Mouse (Mus musculus) midbrain, postnatal 0 days (tissue): ENCODE data around the gene Mpp3. TPM values are rescaled to one million over a fixed set of nuclear protein-coding genes. Genes with fewer than 3 reads are reported as not detected.

Experiments used
- ATAC-seq: fragments of 200-750 bp; cut with Nextera tagmentation; 2 replicates; pipeline ENCODE4 v1.8.0; 2017; ENCODE audit warnings: moderate number of reproducible peaks, mild to moderate bottlenecking, moderate TSS enrichment, moderate library complexity; ENCODE audit not compliant: low FRiP score
- DNase-seq: peaks from one replicate; pipeline ENCODE4 v3.0.0-alpha.2; 2015; ENCODE audit warnings: low spot score
- H3K27ac ChIP-seq: fragments of 300-500 bp; sonication (generic); 2 replicates; pipeline ENCODE4 v1.5.1; 2014; ENCODE audit warnings: low read depth, mild to moderate bottlenecking, low read length, mixed read lengths
- H3K27me3 ChIP-seq: fragments of 300-500 bp; sonication (generic); 2 replicates; pipeline ENCODE4 v1.6.1; 2014; ENCODE audit warnings: low read length, control low read depth, mixed read lengths; ENCODE audit not compliant: insufficient read depth
- H3K36me3 ChIP-seq: fragments of 300-500 bp; sonication (generic); 2 replicates; pipeline ENCODE4 v1.6.1; 2014; ENCODE audit warnings: low read length, control low read depth, mixed read lengths; ENCODE audit not compliant: insufficient read depth
- H3K4me1 ChIP-seq: fragments of 300-500 bp; sonication (generic); 2 replicates; pipeline ENCODE4 v1.6.1; 2014; ENCODE audit warnings: mild to moderate bottlenecking, control low read depth, antibody characterized with exemption, low read length, mixed read lengths; ENCODE audit not compliant: insufficient read depth
- H3K4me2 ChIP-seq: fragments of 300-500 bp; sonication (generic); 2 replicates; pipeline ENCODE4 v1.6.1; 2014; ENCODE audit warnings: low read depth, mild to moderate bottlenecking, low read length, mixed read lengths; ENCODE audit not compliant: poor library complexity, severe bottlenecking
- H3K4me3 ChIP-seq: fragments of 300-500 bp; sonication (generic); 2 replicates; pipeline ENCODE4 v1.5.1; 2014; ENCODE audit warnings: low read depth, mild to moderate bottlenecking, low read length, moderate library complexity
- H3K9ac ChIP-seq: fragments of 300-500 bp; sonication (generic); replicated peaks from 2 replicates; pipeline ENCODE4 v1.6.1; 2014; ENCODE audit warnings: mild to moderate bottlenecking, low read length, moderate library complexity, mixed read lengths; ENCODE audit not compliant: poor library complexity, severe bottlenecking
- H3K9me3 ChIP-seq: fragments of 300-500 bp; sonication (generic); 2 replicates; pipeline ENCODE4 v1.6.1; 2016; ENCODE audit warnings: low read length, control low read depth
- CTCF ChIP-seq: IDR thresholded peaks from 2 replicates; pipeline ENCODE4 v1.5.1; 2016; ENCODE audit warnings: antibody characterized with exemption, mild to moderate bottlenecking
- WGBS: fragments of 180-500 bp; shearing (Covaris S2); extraction: QIAGEN DNeasy Blood & Tissue Kit; methylation state at CpG from one replicate; pipeline ENCODE4 v1.1.7; 2014; 5-methylcytosine and 5-hydroxymethylcytosine counted together
- polyA plus RNA-seq: library from polyadenylated mRNA; unstranded; fragments of >200 nt; fragmentation: Nextera tagmentation; extraction: Ambion mirVana; gene quantifications from 2 replicates; pipeline ENCODE4 v1.2.1, GENCODE M21; 2015
- total RNA-seq: library from RNA; depleted of rRNA; stranded (reverse); fragments of >200 nt; gene quantifications from 2 replicates; pipeline ENCODE4 v1.2.3, GENCODE M21; 2014

Gene Mpp3
- total and polyA plus RNA-seq, 2 experiments from 2014 or later = 53.9 to 71.9 TPM

DNA sequence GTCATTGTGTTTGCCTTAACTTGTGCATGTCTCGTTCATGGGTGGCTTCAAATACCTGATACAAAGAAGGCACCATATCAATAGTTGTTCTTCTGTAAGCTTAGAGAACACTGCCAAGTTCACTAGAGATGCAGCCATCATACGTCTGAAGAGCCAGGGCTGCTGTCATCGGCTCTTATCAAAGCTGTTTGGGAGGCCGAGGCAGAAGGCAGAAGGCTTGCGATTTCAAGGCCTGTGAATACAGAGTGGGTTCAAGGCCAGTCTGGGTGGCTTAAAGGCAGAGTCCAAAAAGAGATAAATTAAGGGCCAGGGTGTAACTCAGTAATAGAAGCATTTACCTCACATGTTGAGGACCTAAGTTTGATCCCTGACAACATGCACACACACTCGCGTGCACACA is 8.1 kb upstream of the Mpp3 start:
- no peak for DNase-seq
- no peaks in the 10 kb centered on the region for H3K27me3 ChIP-seq
- no peak overlapping the region for H3K4me2 ChIP-seq
- H3K36me3 ChIP-seq = no peaks in the 10 kb centered on the region
- TF ChIP-seq CTCF = no peak
- ATAC-seq = no peak
- no peaks in the 10 kb centered on the region for H3K4me1 ChIP-seq
- H3K27ac ChIP-seq = no peak overlapping the region
- no peaks in the 10 kb centered on the region for H3K9me3 ChIP-seq
- 78% methylated on average over 7 of the region's 7 CpGs for WGBS
- no peak overlapping the region for H3K9ac ChIP-seq
- no peak overlapping the region for H3K4me3 ChIP-seq

DNA sequence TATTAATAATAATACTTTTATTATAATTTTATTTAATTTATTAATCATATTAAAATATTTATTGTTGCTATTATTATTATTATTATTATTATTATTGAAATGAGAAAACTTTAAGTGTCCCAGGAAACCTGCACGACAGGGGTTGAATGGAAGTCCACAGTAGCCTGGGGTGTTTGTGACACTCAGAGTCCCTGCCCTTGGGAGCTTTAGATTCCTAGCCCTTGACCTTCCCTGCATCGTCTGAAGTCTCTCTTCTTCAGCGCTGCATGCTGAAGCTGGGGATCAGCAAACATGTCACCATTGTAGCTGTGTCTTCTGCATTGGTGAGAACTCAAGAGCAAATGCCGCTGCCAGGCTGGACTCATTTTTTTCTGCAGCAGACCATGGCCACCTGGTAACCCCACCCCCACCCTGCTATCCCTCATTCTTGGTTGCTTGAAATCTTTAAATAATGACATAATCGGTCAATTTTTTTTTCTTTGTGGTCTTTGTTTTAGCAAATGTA is 7.2 kb upstream of the Mpp3 start:
- Histone ChIP-seq H3K36me3 (no peaks in the 10 kb centered on the region), H3K9me3 (no peaks in the 10 kb centered on the region), H3K4me3 (no peak overlapping the region), H3K4me1 (no peaks in the 10 kb centered on the region), H3K4me2 (no peak overlapping the region), H3K27me3 (no peaks in the 10 kb centered on the region), H3K27ac (no peak overlapping the region), H3K9ac (no peak overlapping the region)
- TF ChIP-seq CTCF = no peak
- DNase-seq (no peak), ATAC-seq (no peak)
- 80% methylated on average over 5 of the region's 5 CpGs for WGBS

DNA sequence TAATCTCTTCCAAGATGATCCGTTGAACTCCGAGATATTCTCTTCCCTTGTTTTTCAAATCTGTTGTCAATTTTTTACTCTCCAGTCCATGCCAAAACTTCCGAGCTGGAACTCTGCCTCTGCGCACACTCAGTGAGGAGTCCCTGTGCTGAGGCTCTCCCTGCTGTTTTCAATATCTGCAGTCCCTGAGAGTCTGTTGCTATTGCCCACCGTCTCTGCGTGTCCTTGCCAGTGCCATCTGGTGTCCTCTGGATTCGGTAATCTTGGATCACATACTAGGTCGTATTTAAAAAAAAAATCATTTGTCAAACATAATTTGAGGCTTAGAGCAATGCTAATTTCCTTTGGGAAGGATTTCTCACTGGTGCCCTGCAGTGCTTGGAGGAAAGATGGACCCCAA is 6.6 kb upstream of the Mpp3 start:
- H3K27ac ChIP-seq = no peak overlapping the region
- peak; percentile 70 for DNase-seq
- no peak for ATAC-seq
- H3K4me2 ChIP-seq = no peak overlapping the region
- no peak overlapping the region for H3K4me3 ChIP-seq
- H3K27me3 ChIP-seq = no peaks in the 10 kb centered on the region
- no peaks in the 10 kb centered on the region for H3K36me3 ChIP-seq
- TF ChIP-seq CTCF = no peak
- no peak overlapping the region for H3K9ac ChIP-seq
- WGBS = 49% methylated on average over 8 of the region's 8 CpGs
- H3K4me1 ChIP-seq = no peaks in the 10 kb centered on the region
- no peaks in the 10 kb centered on the region for H3K9me3 ChIP-seq

DNA sequence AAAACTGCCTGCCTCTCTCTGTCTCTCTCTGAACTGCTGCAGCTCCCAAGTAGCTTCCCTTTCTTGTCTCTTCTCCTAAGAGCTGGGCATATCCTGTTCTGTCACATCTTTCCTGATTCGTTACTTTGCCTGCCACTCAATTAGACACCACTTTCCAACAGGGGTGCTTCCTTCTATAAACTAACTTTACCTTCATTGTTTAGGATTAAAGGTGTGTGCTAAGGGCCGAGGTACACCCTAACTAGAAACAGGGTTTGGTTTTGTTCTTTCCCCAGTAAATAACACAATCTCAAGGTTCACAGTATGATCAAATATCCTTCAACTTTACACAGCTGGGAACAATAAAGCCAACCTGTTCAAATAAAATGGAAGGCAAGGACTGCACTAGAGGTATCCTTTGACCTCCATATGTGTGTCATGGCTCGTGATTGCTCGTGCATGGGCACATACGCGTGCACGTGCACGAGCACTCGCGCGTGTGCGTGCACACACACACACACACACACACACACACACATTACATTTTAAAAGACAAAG is 4.9 kb upstream of the Mpp3 start:
- H3K4me2 ChIP-seq = no peak overlapping the region
- no peak for TF ChIP-seq CTCF
- DNase-seq (no peak), ATAC-seq (no peak)
- H3K4me1 ChIP-seq = no peaks in the 10 kb centered on the region
- H3K36me3 ChIP-seq = no peaks in the 10 kb centered on the region
- no peaks in the 10 kb centered on the region for H3K27me3 ChIP-seq
- WGBS = 94% methylated on average over 12 of the region's 12 CpGs
- no peak overlapping the region for H3K4me3 ChIP-seq
- no peak overlapping the region for H3K27ac ChIP-seq
- H3K9ac ChIP-seq = no peak overlapping the region
- no peaks in the 10 kb centered on the region for H3K9me3 ChIP-seq

DNA sequence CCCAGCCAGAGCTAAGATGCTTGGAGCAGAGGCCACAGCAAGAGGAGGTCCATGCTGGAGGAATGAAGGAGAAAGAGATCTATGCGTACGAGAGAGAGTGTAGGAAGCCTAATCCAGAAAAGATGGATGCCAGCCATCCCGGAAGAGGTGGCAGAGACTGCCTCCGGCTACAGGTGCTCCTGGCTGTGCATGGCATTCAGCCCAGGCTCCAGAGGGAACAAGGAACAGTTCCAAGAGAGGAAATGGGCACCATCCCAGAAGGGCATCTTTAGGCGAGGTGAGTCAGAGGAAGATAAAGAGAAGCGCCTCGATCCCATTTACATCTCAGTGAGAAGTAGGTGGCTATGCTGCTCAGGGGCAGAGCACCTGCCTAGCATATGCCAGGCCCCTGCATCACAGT is 2.9 kb upstream of the Mpp3 start:
- H3K4me1 ChIP-seq = no peaks in the 10 kb centered on the region
- H3K36me3 ChIP-seq = no peaks in the 10 kb centered on the region
- no peak overlapping the region for H3K4me3 ChIP-seq
- no peaks in the 10 kb centered on the region for H3K27me3 ChIP-seq
- WGBS = 65% methylated on average over 7 of the region's 7 CpGs
- H3K4me2 ChIP-seq = no peak overlapping the region
- H3K27ac ChIP-seq = no peak overlapping the region
- no peak overlapping the region for H3K9ac ChIP-seq
- H3K9me3 ChIP-seq = no peaks in the 10 kb centered on the region
- ATAC-seq = no peak
- peak; percentile 64 for DNase-seq
- no peak for TF ChIP-seq CTCF

DNA sequence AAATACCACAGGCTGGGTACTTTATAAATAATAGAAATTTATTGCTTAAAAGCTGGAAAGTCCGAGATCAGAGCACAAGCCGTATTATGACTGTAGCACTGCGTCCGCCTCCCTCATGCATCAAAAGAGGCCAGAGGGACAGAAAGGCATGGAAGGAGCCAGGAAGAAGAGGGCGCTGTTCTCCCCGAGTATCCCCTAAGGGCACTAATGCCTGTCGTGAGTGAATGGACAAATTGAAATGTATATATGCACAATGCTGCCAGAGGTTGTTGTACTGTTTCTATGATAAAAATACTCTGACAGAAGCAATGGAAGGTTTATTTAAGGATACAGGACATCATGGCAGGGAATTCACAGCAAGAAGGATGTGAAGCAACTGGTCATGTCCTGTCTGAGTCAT is 1.7 kb upstream of the Mpp3 start:
- 31% methylated on average over 7 of the region's 7 CpGs for whole genome bisulfite sequencing
- TF ChIP-seq CTCF = peak; percentile 35; the same call in 1 of the 2 replicates
- DNase-seq (no peak), ATAC-seq (no peak)
- Histone ChIP-seq H3K9me3 (no peaks in the 10 kb centered on the region), H3K9ac (no peak overlapping the region), H3K27me3 (no peaks in the 10 kb centered on the region), H3K4me3 (no peak overlapping the region), H3K4me1 (no peaks in the 10 kb centered on the region), H3K36me3 (no peaks in the 10 kb centered on the region), H3K4me2 (no peak overlapping the region), H3K27ac (no peak overlapping the region)
